Mouse (Mus musculus): ENCODE measurements around the gene Sds.
A peak's percentile ranks its signal among the peaks of the same experiment; 100 is the strongest.

DNA sequence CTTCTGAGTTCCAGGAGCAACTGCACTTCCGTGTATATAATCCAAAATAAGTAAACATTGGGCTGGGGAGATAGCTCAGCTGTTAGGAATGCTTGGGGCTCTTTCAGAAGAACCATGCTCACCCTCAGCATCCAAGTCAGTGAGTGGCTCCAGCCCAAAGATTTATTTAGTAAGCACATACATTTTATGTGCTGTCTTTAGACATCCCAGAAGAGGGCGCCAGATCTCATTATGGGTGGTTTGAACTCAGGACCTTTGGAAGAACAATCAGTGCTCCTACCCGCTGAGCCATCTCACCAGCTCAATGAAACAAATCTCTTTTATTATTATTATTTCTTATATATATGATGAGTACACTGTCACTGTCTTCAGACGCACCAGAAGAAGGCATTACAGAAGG lies 3.2 kb downstream of the Sds start:
- TF ChIP-seq CTCF (conservative IDR thresholded peaks at IDR 0.05; ENCODE audit: low read length), result peak; percentile 28
- TF ChIP-seq NANOG (IDR thresholded peaks at IDR 0.05; ENCODE audit: borderline replicate concordance, low read length), result no peak

All from E14TG2a.4 (cell line).